Mouse (Mus musculus) adrenal gland, adult 18-20 months (tissue): ENCODE data around the gene Apobec2. TPM values are rescaled to one million over a fixed set of nuclear protein-coding genes. Genes with fewer than 3 reads are reported as not detected.

Experiments used
- DNase-seq, 2 experiments: peaks; one replicate each; pipeline ENCODE4 v3.0.0; 2021 to 2022; ENCODE audit warnings: low spot score in 2 of 2
- total RNA-seq, 2 experiments: library from RNA; stranded (reverse); gene quantifications; 1 replicate in 1 of 2; 2 replicates in 1 of 2; pipeline ENCODE4 v1.2.3; 2021

Gene Apobec2
- total RNA-seq, 2 experiments from 2014 or later, result 1.5 to 2.0 TPM

DNA sequence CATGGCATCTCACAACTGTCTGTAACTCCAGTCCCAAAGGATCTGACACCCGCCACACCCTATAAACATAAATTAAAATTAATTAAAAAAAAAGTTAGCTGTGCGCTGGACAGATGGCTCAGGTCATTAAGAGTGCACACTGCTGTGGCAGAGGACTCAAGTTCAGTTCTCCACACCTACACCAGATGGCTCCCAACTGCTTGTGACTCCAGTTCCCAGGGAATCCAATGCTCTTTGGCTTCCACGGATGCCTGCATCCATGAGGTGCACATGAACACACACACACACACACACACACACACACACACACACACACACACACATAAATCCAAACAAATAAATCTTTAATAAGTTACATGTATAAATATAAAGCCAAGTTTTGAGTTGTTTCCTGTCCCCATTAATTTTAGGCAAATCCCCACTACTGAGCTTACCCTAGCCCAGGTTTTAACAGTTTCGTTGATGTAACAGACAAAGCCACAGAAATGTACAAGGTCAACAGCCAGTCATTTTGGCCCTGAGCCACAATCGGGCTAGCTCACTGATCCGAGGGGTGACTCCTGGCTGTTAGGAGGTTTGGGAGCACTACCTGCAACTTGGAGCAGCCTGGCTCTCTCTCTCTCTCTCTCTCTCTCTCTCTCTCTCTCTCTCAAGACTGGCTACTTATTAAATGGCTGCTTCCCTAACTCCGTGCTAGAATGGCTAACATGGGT lies 10.2 kb upstream of the Apobec2 start:
- DNase-seq, result peak in 1 of 2 experiments; percentile 18

DNA sequence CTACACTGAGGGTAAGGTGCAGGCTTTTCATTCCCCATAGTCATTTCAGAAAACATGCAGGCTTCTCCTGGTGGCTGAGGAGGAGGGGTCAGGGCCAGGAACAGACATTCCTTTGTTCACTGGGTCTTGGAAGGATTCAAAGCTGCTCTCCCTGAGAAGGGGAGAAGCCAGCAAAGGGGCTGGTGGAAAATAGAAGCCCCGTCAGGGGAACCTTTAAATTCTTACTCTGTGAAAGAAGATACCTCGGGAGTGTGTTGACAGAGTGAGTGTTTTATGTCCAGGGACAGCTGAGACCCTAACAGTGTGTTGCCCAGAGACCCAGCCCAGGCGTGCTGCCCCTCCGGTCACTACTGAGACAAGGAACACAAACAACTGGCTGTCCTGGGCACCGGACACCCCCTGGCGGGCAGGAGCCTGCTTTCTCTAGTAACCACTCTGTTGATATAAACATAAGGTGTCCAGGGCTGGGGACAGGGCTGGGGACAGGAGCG lies 4.7 kb upstream of the Apobec2 start:
- no peak for DNase-seq

DNA sequence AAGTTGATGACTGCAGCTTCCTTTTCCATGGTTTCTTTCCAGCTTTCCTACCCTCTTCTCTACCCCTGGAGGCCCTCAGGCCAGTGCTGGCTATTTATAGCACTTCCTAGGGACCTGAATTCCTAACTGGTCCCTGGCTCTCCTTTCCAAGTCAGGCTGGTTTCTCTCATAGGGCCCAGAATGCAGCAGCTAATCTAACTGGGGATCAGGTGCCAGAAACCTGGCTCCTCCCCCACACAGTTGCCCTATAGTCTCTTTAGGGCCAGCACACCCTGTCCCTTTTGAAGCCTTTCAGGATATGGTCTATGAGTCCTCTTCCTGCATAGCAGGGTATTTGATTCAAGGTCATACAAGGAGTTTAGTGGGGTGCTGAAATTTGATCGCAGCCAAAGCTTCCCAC lies 3.8 kb upstream of the Apobec2 start:
- no peak for DNase-seq

DNA sequence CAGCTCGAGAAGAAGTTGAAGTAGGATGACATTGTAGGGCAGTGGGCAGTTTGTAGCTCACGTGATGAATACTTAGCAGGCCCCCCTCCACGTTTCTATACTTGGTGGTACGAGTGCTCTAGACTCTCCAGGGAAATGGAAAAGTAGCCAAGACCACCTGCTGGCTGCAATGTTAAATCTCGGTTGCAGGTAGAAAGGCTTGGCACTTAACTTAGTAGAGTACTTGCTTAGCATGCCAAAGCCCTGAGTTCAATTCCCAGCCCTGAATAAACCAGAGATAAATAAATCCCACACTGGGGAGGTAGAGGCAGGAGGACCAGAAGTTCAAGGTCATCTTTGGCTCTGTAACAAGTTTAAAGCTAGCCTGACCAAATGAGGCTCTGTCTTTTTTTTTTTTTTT lies 1.7 kb upstream of the Apobec2 start:
- no peak for DNase-seq

DNA sequence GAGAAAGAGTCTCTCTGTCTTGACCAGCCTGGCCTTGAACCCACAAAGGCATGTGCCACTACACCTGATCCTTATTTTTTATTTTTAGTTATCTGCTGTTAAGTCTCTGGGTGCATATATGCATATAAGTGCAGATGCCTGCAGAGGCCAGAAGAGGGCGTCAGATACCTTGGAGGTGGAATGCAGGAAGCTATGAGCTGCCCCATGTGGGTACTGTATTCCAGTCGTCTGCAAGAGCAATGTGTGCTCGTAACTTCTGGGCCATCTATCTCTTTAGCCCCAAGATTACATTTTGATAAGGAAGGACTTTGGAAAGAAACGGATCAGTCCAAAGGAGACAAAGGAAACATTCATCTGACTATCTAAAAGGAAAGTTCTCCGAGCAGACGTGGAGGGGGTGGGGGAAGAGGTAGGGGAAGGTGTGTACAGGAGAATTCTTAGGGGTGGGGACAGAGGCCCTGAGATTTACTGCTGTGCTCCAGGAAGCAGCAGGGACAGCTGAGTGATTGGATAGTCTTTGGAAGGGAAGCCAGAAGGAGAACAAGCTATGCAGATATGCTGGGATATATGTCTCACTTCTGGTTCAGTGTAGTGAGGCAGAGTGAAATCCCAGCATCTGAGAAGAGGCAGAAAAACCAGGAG lies 1.1 kb upstream of the Apobec2 start:
- DNase-seq, result no peak

DNA sequence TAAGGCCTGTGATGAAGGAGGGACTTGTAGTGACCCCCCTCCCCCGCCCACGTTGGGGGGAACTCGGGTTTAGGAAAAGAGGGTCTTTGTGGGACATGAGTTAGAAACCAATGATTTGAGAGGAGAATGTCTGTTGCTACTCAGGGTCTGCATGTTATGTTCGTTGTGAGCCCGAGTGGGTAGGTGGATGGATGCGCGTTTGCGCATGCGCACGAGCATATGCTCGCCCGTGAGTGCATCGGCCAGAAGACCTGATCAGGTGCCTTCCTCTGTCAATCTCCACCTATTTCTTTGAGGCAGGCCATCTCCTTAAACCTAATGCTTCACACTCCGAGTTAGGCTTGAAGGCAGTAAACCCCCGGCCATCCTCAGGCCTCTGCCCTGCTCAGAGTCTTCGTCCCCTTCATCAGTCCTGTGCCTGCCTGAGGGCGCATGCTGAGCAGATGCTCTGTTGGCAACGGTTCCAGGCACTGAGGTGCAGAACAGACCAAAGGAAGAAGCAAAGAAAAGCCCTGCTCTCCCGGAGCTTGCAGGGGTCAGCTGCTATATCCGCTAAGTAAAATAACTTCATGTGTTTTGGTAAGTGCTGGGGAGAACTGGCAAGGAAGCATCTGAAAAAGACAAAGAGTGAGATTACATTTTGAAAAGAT lies 401 bp upstream of the Apobec2 start:
- DNase-seq, result no peak

DNA sequence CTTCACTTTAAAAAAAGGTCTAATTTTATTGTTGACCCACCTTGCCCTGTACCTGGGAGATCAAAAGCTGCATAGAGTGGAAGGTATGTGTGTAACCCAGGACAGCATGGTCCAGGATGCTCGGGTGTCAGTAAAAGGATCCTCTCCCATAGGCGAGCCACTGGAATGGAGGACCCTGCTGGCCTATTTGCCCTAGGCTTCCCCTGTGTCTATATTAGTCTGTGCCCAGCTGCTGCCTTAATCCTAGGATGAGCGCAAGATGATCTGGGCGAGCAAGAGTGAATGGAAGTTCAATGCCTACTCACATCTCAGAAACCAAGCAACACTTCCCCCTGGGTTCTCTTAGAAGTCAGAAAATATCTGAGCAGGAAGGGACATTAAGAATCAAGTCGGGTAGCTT lies 1.7 kb downstream of the Apobec2 start:
- DNase-seq, result no peak

DNA sequence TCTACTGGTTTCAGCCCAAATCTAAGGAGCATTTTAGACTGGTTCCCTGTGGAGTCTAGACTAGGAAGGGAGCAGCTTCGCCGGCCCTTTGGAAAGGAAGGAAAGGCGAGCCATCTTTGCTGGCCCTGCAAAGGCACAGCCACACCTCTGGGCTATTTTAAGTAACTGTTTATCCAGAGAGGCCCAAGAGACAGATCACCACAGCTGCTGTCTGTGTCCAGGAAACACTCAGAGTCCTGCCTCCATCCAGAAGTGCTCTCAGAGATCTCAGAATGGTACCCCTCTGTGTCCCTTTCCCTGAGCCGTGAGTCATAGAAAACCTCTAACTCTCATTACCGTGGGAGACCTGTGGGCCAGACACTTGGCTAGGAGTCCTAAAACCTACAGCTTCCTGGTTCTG lies 2.3 kb downstream of the Apobec2 start:
- DNase-seq, result no peak

DNA sequence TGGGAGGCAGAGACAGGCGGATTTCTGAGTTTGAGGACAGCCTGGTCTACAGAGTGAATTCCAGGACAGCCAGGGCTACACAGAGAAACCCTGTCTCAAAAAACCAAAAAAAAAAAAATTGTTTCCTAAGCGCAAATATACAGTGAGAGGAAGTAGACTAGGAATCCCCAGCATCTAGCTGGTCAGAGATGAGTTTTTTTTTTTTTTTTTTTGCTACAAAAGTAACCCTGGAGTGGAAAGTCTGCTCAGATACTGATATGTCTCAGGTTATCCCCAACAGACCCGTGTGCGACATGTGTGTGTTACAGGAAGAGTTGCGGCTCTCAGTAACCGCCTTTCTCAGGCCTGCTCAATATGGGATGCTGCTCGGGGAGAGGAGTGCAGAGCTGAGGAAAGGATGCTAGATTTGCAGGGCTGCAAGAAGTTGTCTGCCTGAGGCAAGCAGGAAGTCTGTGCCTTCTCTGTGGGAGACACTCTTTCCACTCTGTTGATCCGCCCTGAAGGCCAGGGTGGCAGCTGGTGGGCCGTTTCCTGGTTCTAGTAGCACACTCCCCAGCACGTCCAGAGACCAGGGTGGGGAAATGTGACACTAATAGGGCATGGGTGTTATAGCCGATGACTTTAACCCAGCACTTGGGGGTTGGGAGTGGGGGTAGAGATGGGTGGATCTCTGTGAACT lies 4.7 kb downstream of the Apobec2 start:
- DNase-seq, result no peak

DNA sequence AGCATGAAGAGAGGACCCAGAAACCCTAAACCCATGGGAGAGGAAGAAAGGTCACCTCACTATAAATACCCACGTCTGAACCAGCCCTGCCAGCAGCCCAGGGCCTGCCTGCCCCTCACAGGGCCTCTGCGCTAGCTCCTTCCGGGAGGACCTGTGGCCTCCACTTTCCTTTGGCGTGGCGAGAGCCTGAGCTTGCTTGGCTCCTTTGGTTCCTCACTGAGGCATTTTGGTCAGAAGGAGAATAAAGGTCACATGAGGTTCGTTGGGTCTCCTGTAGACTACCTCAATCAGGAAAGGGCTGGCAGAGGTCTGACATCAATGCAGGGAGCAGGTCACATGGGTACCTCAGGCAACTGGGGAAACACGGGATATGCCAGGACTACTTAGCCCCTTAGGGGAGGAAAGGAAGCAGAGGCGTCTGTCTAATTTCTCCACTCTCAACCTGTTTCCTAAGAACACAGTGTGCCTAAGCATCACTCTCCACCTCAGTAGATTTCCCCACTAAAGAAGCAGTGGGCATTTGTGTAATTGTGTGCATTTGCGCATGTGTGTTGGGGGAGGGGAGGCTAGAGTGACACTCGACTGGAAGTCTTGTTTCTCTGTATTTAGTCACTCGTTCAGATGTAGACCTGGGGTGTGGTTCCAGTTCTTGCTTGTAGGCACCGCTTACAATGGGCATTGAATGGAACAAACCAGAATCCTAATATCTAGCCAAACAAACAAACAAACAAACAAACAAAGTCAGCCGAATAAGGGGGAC lies 5.6 kb downstream of the Apobec2 start:
- no peak for DNase-seq

DNA sequence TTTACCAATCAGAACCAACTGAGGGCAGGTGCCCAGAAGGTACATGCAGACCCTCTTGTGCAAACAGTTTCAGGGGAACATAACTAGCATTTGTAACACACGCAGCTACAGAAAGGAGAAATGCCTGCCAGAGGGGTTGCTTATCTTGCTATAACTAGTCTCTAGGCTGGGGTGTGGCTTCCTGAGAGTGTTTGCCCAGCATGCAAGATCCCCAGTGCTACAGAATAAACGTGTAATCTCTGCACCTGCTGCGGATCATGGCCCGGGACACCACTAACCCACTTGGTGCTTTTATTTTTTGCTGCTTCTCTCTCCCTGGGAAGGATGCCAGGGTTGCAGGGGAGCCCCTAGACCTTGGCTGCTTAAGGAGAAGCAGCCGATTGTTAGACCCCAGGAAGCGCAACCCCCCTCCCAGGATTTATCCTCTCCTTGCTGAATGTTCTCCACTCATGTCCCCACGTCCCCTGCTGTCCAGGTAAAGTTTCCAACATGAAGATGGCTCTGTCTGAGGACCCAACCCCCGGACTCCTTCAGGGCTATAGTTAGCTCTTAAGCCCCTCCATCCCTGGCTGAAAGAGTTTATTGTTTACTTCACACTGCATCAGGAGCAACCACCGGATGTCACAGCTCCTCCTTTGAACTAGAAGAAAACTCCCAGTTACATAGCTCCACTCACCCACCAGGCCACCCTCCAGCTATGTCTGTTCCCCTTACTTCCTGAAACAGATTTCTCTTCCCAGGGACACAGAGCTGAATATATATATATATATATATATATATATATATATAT lies 6.7 kb downstream of the Apobec2 start:
- no peak for DNase-seq

DNA sequence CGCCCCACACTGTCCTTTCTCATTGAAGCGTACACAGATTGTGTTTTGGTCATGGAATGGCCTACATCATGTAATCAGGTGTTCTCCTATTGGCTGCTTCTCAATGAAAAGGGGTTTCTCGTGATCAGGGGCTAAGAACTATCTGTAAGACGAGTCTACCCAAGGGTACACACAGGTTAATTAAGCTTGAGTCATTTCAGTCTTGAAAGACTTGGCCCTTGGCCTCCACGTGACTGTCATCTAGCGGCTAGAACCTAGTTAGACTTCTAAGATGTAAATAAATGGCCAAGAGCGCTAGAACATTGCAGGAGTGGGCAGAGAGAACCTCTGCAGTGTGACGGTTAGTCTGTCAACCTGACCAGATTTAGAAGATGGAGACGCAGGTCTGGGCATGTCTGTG lies 8.5 kb downstream of the Apobec2 start:
- no peak for DNase-seq

DNA sequence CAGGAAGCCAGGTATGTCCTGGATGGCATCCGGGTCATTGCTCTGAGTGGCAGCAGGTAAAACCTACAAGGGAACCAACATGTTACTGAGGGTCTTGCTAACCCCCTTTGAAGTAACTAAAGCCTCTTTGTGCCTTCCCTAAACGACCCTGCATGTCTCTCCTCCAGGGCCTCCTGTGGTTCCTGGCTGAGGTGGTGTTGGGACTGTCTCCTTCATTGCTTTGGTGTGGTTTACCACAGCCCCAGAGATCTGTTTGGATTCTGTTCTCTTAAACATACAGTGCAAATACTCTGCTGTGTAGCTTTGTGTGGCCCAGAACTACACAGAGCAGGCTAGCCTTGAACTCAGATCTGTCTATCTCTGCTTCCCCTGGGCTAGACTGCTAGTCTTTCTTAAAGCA lies 13.2 kb downstream of the Apobec2 start:
- no peak for DNase-seq

DNA sequence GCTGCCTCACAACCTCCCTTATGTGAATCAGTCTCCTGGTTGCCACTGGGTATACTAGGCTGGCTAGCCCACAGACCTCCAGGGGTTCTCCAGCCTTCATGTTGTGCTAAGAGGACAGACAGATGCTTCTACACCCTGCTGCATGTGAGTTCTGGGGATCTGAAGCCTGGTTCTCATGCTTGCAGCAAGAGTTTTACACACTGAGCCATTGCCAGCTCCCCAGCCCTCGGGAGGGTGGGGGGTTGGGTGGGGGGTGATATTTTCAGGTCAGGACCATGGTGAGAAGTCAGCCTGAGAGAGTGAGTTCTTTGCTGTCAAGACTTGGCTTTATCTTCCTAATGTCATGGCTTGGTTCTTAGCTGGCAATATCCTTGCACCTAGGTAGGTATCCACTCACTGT lies 13.9 kb downstream of the Apobec2 start:
- DNase-seq, result no peak

DNA sequence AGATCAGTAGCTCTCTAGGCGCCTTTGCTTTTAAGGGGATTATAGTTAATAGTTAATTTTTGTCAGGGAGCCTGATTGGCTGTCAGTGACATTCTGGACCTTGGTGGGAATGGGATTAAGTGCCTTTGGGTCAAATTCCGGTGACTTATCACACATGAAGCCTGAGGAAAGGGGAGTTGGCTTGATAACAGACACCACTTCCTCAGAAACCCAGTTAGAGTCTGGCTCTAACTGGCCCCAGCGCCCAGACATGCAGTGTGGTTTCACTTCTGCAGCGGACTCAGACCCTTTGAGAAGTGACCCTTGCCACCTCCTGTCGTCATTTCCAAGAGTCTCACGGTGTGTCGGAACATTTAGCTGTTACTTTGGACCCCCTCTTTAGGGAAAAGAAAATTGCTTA lies 14.6 kb downstream of the Apobec2 start:
- no peak for DNase-seq

DNA sequence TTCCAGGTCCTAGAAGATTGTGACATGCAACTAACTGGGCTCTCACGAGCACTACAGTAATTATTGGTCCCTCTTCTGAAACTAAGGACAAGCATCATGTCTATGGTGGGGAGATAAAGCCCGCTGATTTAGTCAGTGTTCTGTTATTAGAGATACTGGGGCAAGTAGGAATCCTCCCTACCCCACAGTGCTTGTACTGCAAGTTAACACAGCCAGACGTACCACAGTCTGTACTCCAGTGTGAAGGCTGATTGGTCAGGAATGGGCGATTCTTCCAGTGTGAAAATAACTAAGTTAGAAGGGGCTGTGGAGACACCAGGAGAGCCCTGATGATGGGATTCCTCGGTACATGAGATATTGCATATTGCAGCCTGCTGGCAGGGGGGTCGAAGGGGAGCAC lies 15.2 kb downstream of the Apobec2 start:
- no peak for DNase-seq

DNA sequence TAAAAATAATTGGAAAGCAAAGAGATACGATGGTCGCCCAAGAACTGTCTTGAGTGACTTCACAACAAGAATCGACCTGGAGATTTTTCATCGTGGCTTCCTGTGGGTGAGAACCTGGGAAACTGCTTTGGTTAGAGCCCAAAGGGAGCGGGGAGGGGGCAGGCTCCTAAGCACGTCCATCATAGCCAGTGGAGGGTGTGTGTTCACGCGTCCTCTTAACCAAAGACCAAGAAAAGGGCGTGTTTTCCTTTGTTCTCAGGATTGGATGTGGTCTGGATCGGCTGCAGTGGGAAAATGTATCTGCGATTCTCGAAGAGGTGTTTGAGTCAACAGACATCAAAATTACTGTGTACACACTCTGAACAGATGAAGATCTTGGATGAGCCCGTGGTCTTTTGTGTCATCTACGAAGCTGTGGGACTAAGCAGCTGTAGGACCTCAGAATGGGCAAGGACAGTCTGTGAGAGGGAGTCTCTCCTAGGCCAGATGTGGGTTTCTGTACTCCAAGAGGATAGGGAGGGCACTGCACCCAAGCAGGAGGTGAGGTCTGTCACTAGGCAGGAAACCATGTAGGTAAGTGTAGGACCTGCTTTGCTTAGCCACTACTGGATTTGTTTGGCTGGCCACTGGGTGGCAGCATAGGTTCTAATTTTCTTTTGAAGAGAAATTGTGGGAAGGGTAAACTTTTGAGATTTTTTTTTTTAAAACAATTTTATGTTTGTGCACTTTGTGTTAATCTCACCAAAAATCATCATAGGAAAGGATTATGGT lies 16.1 kb downstream of the Apobec2 start:
- DNase-seq, result peak; percentile 17 to 37

DNA sequence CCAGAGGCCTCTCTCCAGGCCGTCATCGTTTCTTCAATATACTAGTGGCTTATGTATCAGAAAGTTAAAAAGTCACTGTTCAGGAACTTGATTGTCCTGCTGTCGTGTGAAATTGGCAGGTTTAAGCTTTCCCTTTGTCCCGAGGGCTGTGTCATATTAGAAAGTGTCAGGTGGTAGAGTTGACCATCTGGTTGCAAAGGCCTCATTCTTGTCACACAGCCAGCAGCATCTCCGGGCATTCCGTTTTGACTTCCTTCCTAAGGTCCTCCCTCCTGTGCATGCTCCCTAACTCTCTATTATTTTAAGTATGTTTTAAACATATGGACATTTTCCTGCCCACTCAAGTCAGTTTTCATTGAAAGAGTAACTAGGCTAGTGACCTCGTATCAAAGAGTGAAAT lies 16.7 kb downstream of the Apobec2 start:
- DNase-seq, result no peak

DNA sequence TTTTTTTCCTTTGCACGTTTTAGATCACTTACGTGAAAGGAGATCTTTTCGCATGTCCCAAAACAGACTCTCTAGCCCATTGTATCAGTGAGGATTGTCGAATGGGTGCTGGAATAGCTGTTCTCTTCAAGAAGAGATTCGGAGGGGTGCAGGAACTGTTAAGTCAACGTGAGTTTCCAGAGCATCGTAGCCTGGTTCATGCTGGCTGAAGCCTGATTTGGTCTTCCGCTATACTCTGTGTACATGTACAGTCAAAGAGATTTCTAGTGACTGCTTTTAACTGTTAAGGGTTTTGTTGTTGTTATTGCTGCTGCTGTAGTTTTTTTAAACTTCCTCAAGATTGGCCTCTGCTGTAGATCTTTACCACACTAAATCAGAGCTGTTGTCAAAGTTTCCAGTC lies 21.5 kb downstream of the Apobec2 start:
- no peak for DNase-seq
